Mouse (Mus musculus): Measurements from ENCODE around the gene Ttc28.

DNA sequence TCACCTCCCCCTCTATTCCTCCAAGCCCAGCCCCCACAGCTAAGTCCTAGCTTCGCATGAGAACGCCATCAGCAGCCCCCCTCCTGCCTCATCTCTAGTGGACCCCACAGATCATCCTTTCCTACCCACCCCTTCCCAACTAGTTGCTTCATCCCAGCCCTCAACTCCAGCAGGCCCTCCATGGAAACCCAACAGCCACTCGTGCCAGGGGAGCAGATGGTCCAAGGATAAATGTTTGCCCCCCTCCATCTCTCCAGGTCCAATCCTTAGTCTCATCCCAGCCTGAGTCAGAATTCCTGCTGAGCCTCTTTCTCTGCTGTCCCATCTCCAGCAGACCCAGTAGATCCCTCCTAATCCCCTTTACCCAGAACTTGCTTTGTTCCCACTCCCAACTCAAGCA lies 36.6 kb downstream of the Ttc28 start:
- TF ChIP-seq CTCF (IDR thresholded peaks at IDR 0.05; ENCODE audit: insufficient read depth, low read length) (no peak), POLR2A (IDR thresholded peaks at IDR 0.05; ENCODE audit: borderline replicate concordance, extremely low read depth, low read depth, low read length) (no peak)
